Mouse (Mus musculus): ENCODE data around the gene Syt17.

The Syt17 gene

GRCm38 (mm10) chr7:118448134-118448967 is at the start of gene Syt17:
Gene Syt17, minus strand, starts transcription at chr7:118448222.
- no peak for DNase-seq (ENCODE audit: low spot score in 2 of 2)

GRCm38 (mm10) chr7:118494892-118495579 is 47.0 kb upstream of the Syt17 start:
- no peak for DNase-seq (ENCODE audit: low spot score in 2 of 2)

- no peak for DNase-seq (ENCODE audit: low spot score in 2 of 2)
Measured at GRCm38 (mm10) chr7:118493892-118494291, 45.9 kb upstream of the Syt17 start.

GRCm38 (mm10) chr7:118491431-118492147 is 43.6 kb upstream of the Syt17 start, which contains the start of gene Itpripl2:
Gene Itpripl2, minus strand, starts transcription at chr7:118491975.
- DNase-seq (ENCODE audit: low spot score in 2 of 2) = no peak

- DNase-seq (ENCODE audit: low spot score in 2 of 2) = no peak
Measured at GRCm38 (mm10) chr7:118490666-118491430, 42.8 kb upstream of the Syt17 start.

- DNase-seq (ENCODE audit: low spot score in 2 of 2) = no peak
Measured at GRCm38 (mm10) chr7:118489706-118490665, 42.0 kb upstream of the Syt17 start.

GRCm38 (mm10) chr7:118488060-118488664 is 40.1 kb upstream of the Syt17 start:
- no peak for DNase-seq (ENCODE audit: low spot score in 2 of 2)

- no peak for DNase-seq (ENCODE audit: low spot score in 2 of 2)
Measured at GRCm38 (mm10) chr7:118486917-118487316, 38.9 kb upstream of the Syt17 start.

GRCm38 (mm10) chr7:118483996-118484395 is 36.0 kb upstream of the Syt17 start:
- no peak for DNase-seq (ENCODE audit: low spot score in 2 of 2)

GRCm38 (mm10) chr7:118482001-118482400 is 34.0 kb upstream of the Syt17 start:
- DNase-seq (ENCODE audit: low spot score in 2 of 2) = no peak

- no peak for DNase-seq (ENCODE audit: low spot score in 2 of 2)
Measured at GRCm38 (mm10) chr7:118481047-118481810, 33.2 kb upstream of the Syt17 start.

GRCm38 (mm10) chr7:118480160-118480709 is 32.2 kb upstream of the Syt17 start:
- DNase-seq (ENCODE audit: low spot score in 2 of 2) = no peak

GRCm38 (mm10) chr7:118478835-118479312 is 30.9 kb upstream of the Syt17 start:
- no peak for DNase-seq (ENCODE audit: low spot score in 2 of 2)

- DNase-seq (ENCODE audit: low spot score in 2 of 2) = no peak
Measured at GRCm38 (mm10) chr7:118476428-118476827, 28.4 kb upstream of the Syt17 start.

- DNase-seq (ENCODE audit: low spot score in 2 of 2) = no peak
Measured at GRCm38 (mm10) chr7:118475008-118475705, 27.1 kb upstream of the Syt17 start.

GRCm38 (mm10) chr7:118472886-118473285 is 24.9 kb upstream of the Syt17 start:
- no peak for DNase-seq (ENCODE audit: low spot score in 2 of 2)

GRCm38 (mm10) chr7:118468060-118468459 is 20.0 kb upstream of the Syt17 start:
- DNase-seq (ENCODE audit: low spot score in 2 of 2) = no peak

GRCm38 (mm10) chr7:118464432-118464831 is 16.4 kb upstream of the Syt17 start:
- no peak for DNase-seq (ENCODE audit: low spot score in 2 of 2)
